Mouse (Mus musculus): ENCODE results near the gene Eif1b.

GRCm38 (mm10) chr9:120542241-120542640 is 50.2 kb downstream of the Eif1b start:
- TF ChIP-seq CTCF (IDR thresholded peaks at IDR 0.05; ENCODE audit: low read depth) (no peak), EP300 (optimal IDR thresholded peaks at IDR 0.05) (no peak)

All from stomach, postnatal 0 days (tissue).